Mouse (Mus musculus): ENCODE results near the gene 4931406P16Rik. TPM values are rescaled to one million over a fixed set of nuclear protein-coding genes. Genes with fewer than 3 reads are reported as not detected.

The 4931406P16Rik gene
- polyA plus RNA-seq, 1 experiment, result 17.6 TPM

DNA sequence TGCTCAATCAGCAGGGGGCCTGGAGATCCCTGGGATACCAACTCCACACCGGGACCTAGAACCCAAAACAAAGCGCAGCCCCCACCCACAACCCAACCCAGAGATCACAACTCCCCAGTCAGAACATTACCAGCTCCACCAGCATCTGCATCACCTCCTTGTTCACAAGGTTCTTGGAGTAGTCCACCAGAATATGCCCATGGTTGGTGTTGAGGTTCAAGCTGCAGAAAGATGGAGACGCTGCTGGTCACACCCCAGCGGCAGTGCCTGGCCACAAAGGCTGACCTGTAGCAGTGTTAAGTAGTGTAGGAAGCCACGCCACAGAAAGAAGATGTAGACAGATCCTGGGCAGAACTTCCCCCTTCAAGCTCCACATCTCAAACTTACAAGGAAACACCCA, 84.2 kb downstream of the 4931406P16Rik start:
- Histone ChIP-seq H3K4me1 (ENCODE audit: control insufficient read depth, insufficient read depth, low read length) (peaks cover 9% of the 10 kb centered on the region), H3K4me3 (ENCODE audit: control insufficient read depth, low read depth, low read length) (peak overlapping the region; percentile 95), H3K27me3 (ENCODE audit: control insufficient read depth, insufficient read depth, low read length) (no peaks in the 10 kb centered on the region), H3K27ac (ENCODE audit: control insufficient read depth, insufficient read depth, low read depth, low read length) (no peak overlapping the region; the same call in 1 of the 2 replicates), H3K36me3 (ENCODE audit: control insufficient read depth, insufficient read depth, low read length) (no peaks in the 10 kb centered on the region)
- TF ChIP-seq CTCF (IDR thresholded peaks at IDR 0.05; ENCODE audit: control insufficient read depth, insufficient read depth, insufficient replicate concordance, low read depth, low read length), result no peak
- no peak for TF ChIP-seq POLR2A (IDR thresholded peaks at IDR 0.05; ENCODE audit: control insufficient read depth, low read depth, low read length)

DNA sequence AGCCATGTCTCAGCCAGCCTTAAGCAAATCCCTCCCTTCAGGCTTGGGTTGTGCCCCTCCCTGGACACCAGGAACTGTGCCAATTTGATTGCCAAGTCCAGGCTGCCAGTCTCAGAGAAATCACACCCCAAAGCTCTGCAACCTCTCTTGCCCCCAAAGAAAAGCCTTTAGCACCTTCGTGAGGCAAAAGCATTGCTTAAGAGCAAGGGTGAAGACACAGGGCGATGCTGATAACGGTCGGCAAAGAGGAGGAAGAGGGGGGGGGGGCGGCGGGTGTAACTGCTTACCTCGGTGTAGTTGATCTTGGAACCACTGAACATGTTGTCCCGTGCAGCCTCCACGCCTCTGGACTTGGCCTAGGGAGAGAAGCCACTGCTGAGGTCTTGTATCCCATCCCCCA, 84.7 kb downstream of the 4931406P16Rik start:
- H3K27ac ChIP-seq (ENCODE audit: control insufficient read depth, insufficient read depth, low read depth, low read length), result no peak overlapping the region
- H3K4me1 ChIP-seq (ENCODE audit: control insufficient read depth, insufficient read depth, low read length), result peaks cover 6% of the 10 kb centered on the region
- no peaks in the 10 kb centered on the region for H3K27me3 ChIP-seq (ENCODE audit: control insufficient read depth, insufficient read depth, low read length)
- no peaks in the 10 kb centered on the region for H3K36me3 ChIP-seq (ENCODE audit: control insufficient read depth, insufficient read depth, low read length)
- TF ChIP-seq CTCF (IDR thresholded peaks at IDR 0.05; ENCODE audit: control insufficient read depth, insufficient read depth, insufficient replicate concordance, low read depth, low read length), result no peak
- no peak for TF ChIP-seq POLR2A (IDR thresholded peaks at IDR 0.05; ENCODE audit: control insufficient read depth, low read depth, low read length)
- H3K4me3 ChIP-seq (ENCODE audit: control insufficient read depth, low read depth, low read length), result peak overlapping the region; percentile 81

DNA sequence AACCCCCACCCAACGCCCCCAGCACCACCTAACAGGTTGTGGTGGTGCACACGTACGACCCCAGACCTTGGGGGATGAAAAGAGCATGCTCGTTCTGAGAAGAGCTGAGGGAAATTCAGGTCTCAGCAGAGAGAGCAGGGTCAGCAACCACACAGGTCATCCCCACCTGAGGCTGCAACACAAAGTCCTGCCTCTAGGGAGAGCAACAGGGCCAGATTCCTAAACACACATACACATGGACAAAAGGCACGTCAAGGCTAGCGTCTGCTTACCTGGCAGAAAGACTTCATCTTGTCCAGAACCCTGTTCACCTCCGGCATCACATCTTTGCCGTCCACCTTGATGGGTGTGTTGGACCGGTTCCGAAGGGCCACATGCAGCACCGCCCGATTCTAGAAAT, 86.5 kb downstream of the 4931406P16Rik start:
- H3K36me3 ChIP-seq (ENCODE audit: control insufficient read depth, insufficient read depth, low read length), result no peaks in the 10 kb centered on the region
- no peak; the same call in 1 of the 2 replicates for TF ChIP-seq CTCF (IDR thresholded peaks at IDR 0.05; ENCODE audit: control insufficient read depth, insufficient read depth, insufficient replicate concordance, low read depth, low read length)
- TF ChIP-seq POLR2A (IDR thresholded peaks at IDR 0.05; ENCODE audit: control insufficient read depth, low read depth, low read length), result no peak
- peaks cover 6% of the 10 kb centered on the region for H3K4me1 ChIP-seq (ENCODE audit: control insufficient read depth, insufficient read depth, low read length)
- H3K27ac ChIP-seq (ENCODE audit: control insufficient read depth, insufficient read depth, low read depth, low read length), result no peak overlapping the region
- peak overlapping the region; percentile 63 for H3K4me3 ChIP-seq (ENCODE audit: control insufficient read depth, low read depth, low read length)
- H3K27me3 ChIP-seq (ENCODE audit: control insufficient read depth, insufficient read depth, low read length), result no peaks in the 10 kb centered on the region

DNA sequence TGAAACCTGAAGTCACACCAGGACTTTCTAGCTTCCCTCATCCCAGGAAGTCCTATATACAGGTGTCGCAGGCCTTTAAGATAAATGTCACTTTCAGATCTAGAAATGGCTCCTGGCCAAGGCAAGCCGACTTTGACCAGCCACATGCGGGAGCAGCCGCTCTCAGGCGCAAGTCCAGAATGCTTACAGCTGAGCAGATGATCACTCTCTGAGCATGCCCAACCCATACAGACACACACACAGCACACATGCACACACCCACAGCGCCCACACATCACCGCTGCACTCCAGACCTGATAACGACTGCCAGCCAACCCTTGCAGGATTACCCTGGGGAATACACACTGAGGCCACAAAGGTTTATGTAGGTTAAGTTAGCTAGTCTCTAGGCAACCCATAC, 87.3 kb downstream of the 4931406P16Rik start:
- no peak overlapping the region for H3K27ac ChIP-seq (ENCODE audit: control insufficient read depth, insufficient read depth, low read depth, low read length)
- H3K27me3 ChIP-seq (ENCODE audit: control insufficient read depth, insufficient read depth, low read length), result no peaks in the 10 kb centered on the region
- no peak overlapping the region for H3K4me3 ChIP-seq (ENCODE audit: control insufficient read depth, low read depth, low read length)
- TF ChIP-seq CTCF (IDR thresholded peaks at IDR 0.05; ENCODE audit: control insufficient read depth, insufficient read depth, insufficient replicate concordance, low read depth, low read length), result no peak
- H3K4me1 ChIP-seq (ENCODE audit: control insufficient read depth, insufficient read depth, low read length), result peaks cover 6% of the 10 kb centered on the region
- no peaks in the 10 kb centered on the region for H3K36me3 ChIP-seq (ENCODE audit: control insufficient read depth, insufficient read depth, low read length)

DNA sequence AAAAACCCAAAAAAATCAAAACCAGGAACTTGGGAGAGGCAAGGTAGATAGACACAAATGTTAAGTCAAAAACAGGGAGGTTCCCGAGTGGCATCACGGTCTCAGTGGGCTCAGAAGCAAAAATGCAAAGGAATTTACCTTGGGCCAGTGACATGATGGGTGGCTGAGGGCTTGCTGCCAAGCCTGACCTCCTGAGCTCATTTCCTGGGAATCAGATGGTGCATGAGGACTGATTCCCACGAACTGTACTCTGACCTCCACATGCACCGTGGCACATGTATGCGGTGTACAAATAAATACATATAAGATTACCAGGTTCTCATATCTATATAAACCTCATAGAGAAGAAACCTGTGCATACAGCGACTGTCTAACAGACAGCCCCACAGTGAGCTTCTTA, 89.0 kb downstream of the 4931406P16Rik start:
- Histone ChIP-seq H3K27ac (ENCODE audit: control insufficient read depth, insufficient read depth, low read depth, low read length) (no peak overlapping the region), H3K4me1 (ENCODE audit: control insufficient read depth, insufficient read depth, low read length) (peaks cover 2% of the 10 kb centered on the region), H3K4me3 (ENCODE audit: control insufficient read depth, low read depth, low read length) (no peak overlapping the region), H3K27me3 (ENCODE audit: control insufficient read depth, insufficient read depth, low read length) (no peaks in the 10 kb centered on the region), H3K36me3 (ENCODE audit: control insufficient read depth, insufficient read depth, low read length) (no peaks in the 10 kb centered on the region)
- TF ChIP-seq CTCF (IDR thresholded peaks at IDR 0.05; ENCODE audit: control insufficient read depth, insufficient read depth, insufficient replicate concordance, low read depth, low read length) (no peak), POLR2A (IDR thresholded peaks at IDR 0.05; ENCODE audit: control insufficient read depth, low read depth, low read length) (no peak)

DNA sequence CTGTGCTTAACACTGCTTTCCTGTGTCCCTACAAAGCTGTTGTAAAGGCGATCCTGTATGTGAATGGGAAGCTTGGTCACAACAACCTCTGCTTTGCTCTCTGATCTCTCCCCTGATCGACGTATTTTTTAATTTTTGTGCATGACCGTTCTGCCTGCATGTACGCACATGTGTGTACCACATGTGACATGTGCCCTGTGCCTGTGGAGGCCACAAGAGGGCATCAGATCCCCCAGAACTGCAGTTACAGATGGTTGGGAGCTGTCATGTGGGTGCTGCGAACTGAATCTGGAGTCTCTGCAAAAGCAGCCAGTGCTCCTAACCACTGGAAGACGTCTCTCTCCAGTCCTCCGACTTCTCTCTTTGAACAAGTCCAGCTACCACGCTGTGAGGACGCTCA, 91.0 kb downstream of the 4931406P16Rik start:
- TF ChIP-seq CTCF (IDR thresholded peaks at IDR 0.05; ENCODE audit: control insufficient read depth, insufficient read depth, insufficient replicate concordance, low read depth, low read length) (no peak), POLR2A (IDR thresholded peaks at IDR 0.05; ENCODE audit: control insufficient read depth, low read depth, low read length) (no peak)
- no peaks in the 10 kb centered on the region for H3K27me3 ChIP-seq (ENCODE audit: control insufficient read depth, insufficient read depth, low read length)
- H3K27ac ChIP-seq (ENCODE audit: control insufficient read depth, insufficient read depth, low read depth, low read length), result no peak overlapping the region
- no peaks in the 10 kb centered on the region for H3K4me1 ChIP-seq (ENCODE audit: control insufficient read depth, insufficient read depth, low read length)
- H3K36me3 ChIP-seq (ENCODE audit: control insufficient read depth, insufficient read depth, low read length), result no peaks in the 10 kb centered on the region
- H3K4me3 ChIP-seq (ENCODE audit: control insufficient read depth, low read depth, low read length), result no peak overlapping the region

DNA sequence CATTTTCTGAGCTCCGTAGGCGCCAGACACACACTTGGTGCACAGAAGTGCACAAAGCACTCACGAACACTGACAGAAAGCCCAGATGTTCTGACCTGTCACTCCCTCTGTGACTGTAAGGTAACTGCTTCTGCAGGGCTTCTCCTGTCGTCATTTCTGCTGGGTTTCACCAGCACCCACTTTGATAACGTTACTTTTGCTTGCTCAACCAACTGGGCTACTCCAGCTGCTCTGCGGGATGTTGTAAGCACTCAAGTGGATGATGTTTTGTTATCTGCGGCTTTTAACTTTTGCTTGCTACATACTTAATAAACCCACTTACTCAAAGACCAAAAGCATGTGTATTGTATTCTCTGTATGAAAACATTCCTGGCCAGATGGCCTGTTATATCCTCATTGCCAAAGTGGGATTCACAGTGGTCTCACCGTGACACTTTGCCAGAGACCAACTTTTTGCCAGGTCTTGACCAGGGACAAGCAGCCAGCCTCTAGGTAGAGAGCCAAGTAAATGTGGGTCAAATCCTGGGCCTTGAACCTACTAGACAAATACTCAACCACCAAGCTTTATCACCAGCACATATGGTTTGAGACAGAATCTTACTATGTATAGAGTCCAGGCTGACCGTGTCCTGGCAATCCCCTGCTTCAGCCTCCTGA, 91.6 kb downstream of the 4931406P16Rik start:
- Histone ChIP-seq H3K27ac (ENCODE audit: control insufficient read depth, insufficient read depth, low read depth, low read length) (no peak overlapping the region), H3K4me3 (ENCODE audit: control insufficient read depth, low read depth, low read length) (no peak overlapping the region), H3K4me1 (ENCODE audit: control insufficient read depth, insufficient read depth, low read length) (no peaks in the 10 kb centered on the region), H3K27me3 (ENCODE audit: control insufficient read depth, insufficient read depth, low read length) (no peaks in the 10 kb centered on the region), H3K36me3 (ENCODE audit: control insufficient read depth, insufficient read depth, low read length) (no peaks in the 10 kb centered on the region)
- TF ChIP-seq POLR2A (IDR thresholded peaks at IDR 0.05; ENCODE audit: control insufficient read depth, low read depth, low read length), result no peak
- no peak for TF ChIP-seq CTCF (IDR thresholded peaks at IDR 0.05; ENCODE audit: control insufficient read depth, insufficient read depth, insufficient replicate concordance, low read depth, low read length)

Measured in testis, adult 2 months (tissue).